Comparison of ENCODE assay signal across 8 mouse cellular contexts in genomic region chr11:109860508-109860907, GRCm38 (mm10). TPM values are rescaled to one million over a fixed set of nuclear protein-coding genes. Genes with fewer than 3 reads are reported as not detected.
DNase-seq lines count a peak whose midpoint lies in the region; ATAC-seq and TF ChIP-seq lines count a peak whose summit lies in the region.

No protein-coding gene starts in this region.

- no peak for ATAC-seq in heart, embryonic 11.5 days (replicated peaks; ENCODE audit: insufficient number of reproducible peaks, low FRiP score, low TSS enrichment)
- ATAC-seq in kidney, embryonic 15.5 days (replicated peaks; ENCODE audit: low FRiP score): peak; percentile 71
- ATAC-seq in limb, embryonic 15.5 days (ENCODE audit: insufficient number of reproducible peaks, low FRiP score, low TSS enrichment, low read depth): peak; percentile 68; the same call in 1 of the 2 replicates
- no peak; the same call in 1 of the 2 replicates for ATAC-seq in midbrain, postnatal 0 days (ENCODE audit: low FRiP score)

- peak; percentile 80 to 83 for DNase-seq in B cell, adult 2 months
- peak; percentile 87 for DNase-seq in brain, adult 2 months (ENCODE audit: low read depth, low spot score)
- DNase-seq in midbrain, postnatal 0 days (ENCODE audit: low spot score): peak; percentile 94
- peak; percentile 58 to 86 for DNase-seq in spleen, postnatal 10 days (ENCODE audit: low spot score in 2 of 2)

- TF ChIP-seq CTCF in embryonic fibroblast, embryonic 13.5 days (IDR thresholded peaks at IDR 0.05; ENCODE audit: borderline replicate concordance, insufficient read depth, low read length): peak; percentile 59; the same call in 1 of the 2 replicates
- peak; percentile 99 for TF ChIP-seq CTCF in midbrain, postnatal 0 days (IDR thresholded peaks at IDR 0.05)

- 9% methylated on average over 10 of the region's 10 CpGs for WGBS in heart, embryonic 11.5 days (ENCODE audit: insufficient replicate concordance)
- WGBS in kidney, embryonic 15.5 days: 3% methylated on average over 10 of the region's 10 CpGs
- WGBS in limb, embryonic 15.5 days: 2% methylated on average over 10 of the region's 10 CpGs
- 13% methylated on average over 10 of the region's 10 CpGs for WGBS in midbrain, postnatal 0 days

- TF ChIP-seq POLR2A in embryonic fibroblast, embryonic 13.5 days (IDR thresholded peaks at IDR 0.05; ENCODE audit: low read depth, low read length): no peak

- H3K9me3 ChIP-seq in heart, embryonic 11.5 days (replicated peaks; ENCODE audit: control insufficient read depth, low read length): no peaks in the 10 kb centered on the region; the same call in 1 of the 2 replicates
- H3K9me3 ChIP-seq in kidney, embryonic 15.5 days (replicated peaks): no peaks in the 10 kb centered on the region
- H3K9me3 ChIP-seq in limb, embryonic 15.5 days: no peaks in the 10 kb centered on the region
- peaks cover 3% of the 10 kb centered on the region; the same call in 1 of the 2 replicates for H3K9me3 ChIP-seq in midbrain, postnatal 0 days (ENCODE audit: low read length)

- H3K36me3 ChIP-seq in heart, embryonic 11.5 days (ENCODE audit: control insufficient read depth, insufficient read depth, low read length): no peaks in the 10 kb centered on the region
- H3K36me3 ChIP-seq in kidney, embryonic 15.5 days: no peaks in the 10 kb centered on the region
- no peaks in the 10 kb centered on the region for H3K36me3 ChIP-seq in limb, embryonic 15.5 days
- H3K36me3 ChIP-seq in midbrain, postnatal 0 days (ENCODE audit: insufficient read depth, low read length): no peaks in the 10 kb centered on the region

- H3K27me3 ChIP-seq in heart, embryonic 11.5 days (ENCODE audit: control insufficient read depth, insufficient read depth, low read length): no peaks in the 10 kb centered on the region
- no peaks in the 10 kb centered on the region for H3K27me3 ChIP-seq in kidney, embryonic 15.5 days
- H3K27me3 ChIP-seq in limb, embryonic 15.5 days: no peaks in the 10 kb centered on the region
- no peaks in the 10 kb centered on the region for H3K27me3 ChIP-seq in midbrain, postnatal 0 days (ENCODE audit: insufficient read depth, low read length)

- no peak overlapping the region for H3K4me3 ChIP-seq in embryonic fibroblast, embryonic 13.5 days (ENCODE audit: insufficient read depth, low read length)
- H3K4me3 ChIP-seq in heart, embryonic 11.5 days (ENCODE audit: low read depth, low read length): no peak overlapping the region
- H3K4me3 ChIP-seq in kidney, embryonic 15.5 days (replicated peaks): peak overlapping the region; percentile 23
- peak overlapping the region; percentile 21 for H3K4me3 ChIP-seq in limb, embryonic 15.5 days
- no peak overlapping the region for H3K4me3 ChIP-seq in midbrain, postnatal 0 days (ENCODE audit: low read depth, low read length)

- H3K27ac ChIP-seq in embryonic fibroblast, embryonic 13.5 days (ENCODE audit: insufficient read depth, low read length): peak overlapping the region; percentile 96
- H3K27ac ChIP-seq in heart, embryonic 11.5 days (ENCODE audit: low read depth, low read length): no peak overlapping the region
- peak overlapping the region; percentile 49 for H3K27ac ChIP-seq in kidney, embryonic 15.5 days
- H3K27ac ChIP-seq in limb, embryonic 15.5 days: peak overlapping the region; percentile 70
- H3K27ac ChIP-seq in midbrain, postnatal 0 days (ENCODE audit: low read depth, low read length): no peak overlapping the region

- peak overlapping the region; percentile 52 for H3K4me2 ChIP-seq in heart, embryonic 11.5 days
- peak overlapping the region; percentile 54 for H3K4me2 ChIP-seq in kidney, embryonic 15.5 days
- H3K4me2 ChIP-seq in limb, embryonic 15.5 days: peak overlapping the region; percentile 44
- peak overlapping the region; percentile 28 for H3K4me2 ChIP-seq in midbrain, postnatal 0 days (ENCODE audit: low read depth, low read length, poor library complexity, severe bottlenecking)

- 0 out of 2 replicates have a peak overlapping the region, but pooled peaks have one; percentile 16 for H3K9ac ChIP-seq in heart, embryonic 11.5 days (ENCODE audit: low read depth, low read length)
- H3K9ac ChIP-seq in kidney, embryonic 15.5 days: 0 out of 2 replicates have a peak overlapping the region, but pooled peaks have one; percentile 10
- no peak overlapping the region; the same call in 1 of the 2 replicates for H3K9ac ChIP-seq in limb, embryonic 15.5 days
- no peak overlapping the region for H3K9ac ChIP-seq in midbrain, postnatal 0 days (replicated peaks; ENCODE audit: low read length, poor library complexity, severe bottlenecking)

- H3K4me1 ChIP-seq in embryonic fibroblast, embryonic 13.5 days (ENCODE audit: control insufficient read depth, insufficient read depth, low read length): peaks cover 6% of the 10 kb centered on the region; the same call in 1 of the 2 replicates
- H3K4me1 ChIP-seq in heart, embryonic 11.5 days (ENCODE audit: control insufficient read depth, insufficient read depth, low read length): 0 out of 2 replicates have a peak, but pooled peaks cover 2% of the 10 kb centered on the region
- H3K4me1 ChIP-seq in kidney, embryonic 15.5 days: peaks cover 11% of the 10 kb centered on the region
- H3K4me1 ChIP-seq in limb, embryonic 15.5 days: peaks cover 8% of the 10 kb centered on the region
- H3K4me1 ChIP-seq in midbrain, postnatal 0 days (ENCODE audit: insufficient read depth, low read length): 0 out of 2 replicates have a peak, but pooled peaks cover 3% of the 10 kb centered on the region

RNA-seq across cellular contexts. Expression of gene 1700012B07Rik, which starts 32.7 kb away (rescaled TPM):
- not detected in 2 replicates for polyA plus RNA-seq in embryonic fibroblast, embryonic 13.5 days (2011; ENCODE audit: insufficient read length, low read depth, missing spikeins)
- not detected in 2 replicates for polyA plus RNA-seq in heart, embryonic 11.5 days (2014; fragmentation: Nextera tagmentation; extraction: Ambion mirVana)
- not detected in 2 replicates for polyA plus RNA-seq in kidney, embryonic 15.5 days (2015; fragmentation: Nextera tagmentation; extraction: Ambion mirVana)
- polyA plus RNA-seq in limb, embryonic 15.5 days (2015; fragmentation: Nextera tagmentation; extraction: Ambion mirVana): not detected in 2 replicates
- not detected in 2 replicates for total RNA-seq in midbrain, postnatal 0 days (2014; rRNA removed)
- polyA plus RNA-seq in midbrain, postnatal 0 days (2015; fragmentation: Nextera tagmentation; extraction: Ambion mirVana): not detected in 2 replicates

Comparison
In these comparisons a context has a peak if more than half of its experiments do, and no peak if none do; other contexts are left out.
1. H3K27ac ChIP-seq: peak in embryonic fibroblast, embryonic 13.5 days (single experiment), kidney, embryonic 15.5 days (single experiment) and limb, embryonic 15.5 days (single experiment); none in heart, embryonic 11.5 days (single experiment) and midbrain, postnatal 0 days (single experiment).
2. H3K4me3 ChIP-seq: peak in kidney, embryonic 15.5 days (single experiment) and limb, embryonic 15.5 days (single experiment); none in embryonic fibroblast, embryonic 13.5 days (single experiment), heart, embryonic 11.5 days (single experiment) and midbrain, postnatal 0 days (single experiment).
3. ATAC-seq: peak in kidney, embryonic 15.5 days (single experiment) and limb, embryonic 15.5 days (single experiment); none in heart, embryonic 11.5 days (single experiment) and midbrain, postnatal 0 days (single experiment).
4. H3K9ac ChIP-seq: peak in heart, embryonic 11.5 days (single experiment) and kidney, embryonic 15.5 days (single experiment); none in limb, embryonic 15.5 days (single experiment) and midbrain, postnatal 0 days (single experiment).
5. Peak in every context shown above with its lines, with median percentiles within 50 percentile points of each other: DNase-seq and H3K4me2 ChIP-seq.